In genomic region chr17:51740246-51740645, GRCm38 (mm10) we compare ENCODE assay signal across 14 mouse cellular contexts.
A peak's percentile ranks its signal among the peaks of the same experiment; 100 is the strongest.
DNase-seq lines count a peak whose midpoint lies in the region; ATAC-seq and TF ChIP-seq lines count a peak whose summit lies in the region.
"Had no signal": no experiment of that assay in that cellular context is flagged by ENCODE, and none has a peak within 500 bp of the region (broad histone marks: within the 10 kb centered on the region; RNA-seq: fewer than 3 reads in every experiment).

No protein-coding gene starts in this region.

- no peaks in the 10 kb centered on the region for H3K9me3 ChIP-seq in kidney, embryonic 14.5 days (ENCODE audit: control insufficient read depth, low read length)
- H3K9me3 ChIP-seq: limb, embryonic 13.5 days had no signal

- no peak overlapping the region for H3K4me2 ChIP-seq in kidney, embryonic 14.5 days (replicated peaks; ENCODE audit: low read depth, low read length)
- H3K4me2 ChIP-seq: limb, embryonic 13.5 days; midbrain, embryonic 11.5 days had no signal

- H3K27ac ChIP-seq in kidney, embryonic 14.5 days (ENCODE audit: low read depth, low read length) = no peak overlapping the region
- peak overlapping the region; percentile 23; the same call in 1 of the 2 replicates for H3K27ac ChIP-seq in thymus, adult 2 months (ENCODE audit: control insufficient read depth, insufficient read depth, low read length)
- H3K27ac ChIP-seq: limb, embryonic 13.5 days had no signal

- H3K36me3 ChIP-seq in kidney, embryonic 14.5 days (ENCODE audit: control insufficient read depth, insufficient read depth, low read length) = no peaks in the 10 kb centered on the region
- H3K36me3 ChIP-seq in thymus, adult 2 months (ENCODE audit: control insufficient read depth, insufficient read depth, low read length) = peaks cover 78% of the 10 kb centered on the region

- no peak overlapping the region for H3K4me3 ChIP-seq in kidney, embryonic 14.5 days (ENCODE audit: low read length)
- no peak overlapping the region for H3K4me3 ChIP-seq in thymus, adult 2 months (ENCODE audit: control insufficient read depth, insufficient read depth, low read length)
- H3K4me3 ChIP-seq: limb, embryonic 13.5 days had no signal

- no peak for TF ChIP-seq POLR2A in thymus, adult 2 months (IDR thresholded peaks at IDR 0.05; ENCODE audit: control insufficient read depth, extremely low read depth, insufficient read depth, low read length, poor library complexity)

- whole genome bisulfite sequencing in kidney, embryonic 14.5 days = 90% methylated on average over 15 of the region's 15 CpGs
- 91% methylated on average over 15 of the region's 15 CpGs for WGBS in thymus, adult 2 months

- peak; percentile 29 for DNase-seq in kidney, adult 18-20 months
- DNase-seq in thymus, adult 2 months = no peak
- no peak for DNase-seq in thymus, adult 18-20 months
- DNase-seq in brain, adult 2 months (ENCODE audit: low read depth, low spot score) = peak; percentile 59
- DNase-seq in lung, postnatal 36 days = no peak
- DNase-seq: adrenal gland, postnatal 36 days; cerebellum, adult 11 months; heart, adult 18-20 months; liver, postnatal 0 days; retina, postnatal 1 day had no signal

- no peak for ATAC-seq in kidney, embryonic 14.5 days (ENCODE audit: low FRiP score, low TSS enrichment)
- ATAC-seq in erythroid progenitor cell, adult 5-6 weeks (replicated peaks; ENCODE audit: low FRiP score, poor library complexity, severe bottlenecking) = no peak
- ATAC-seq: liver, postnatal 0 days had no signal

- no peaks in the 10 kb centered on the region for H3K4me1 ChIP-seq in kidney, embryonic 14.5 days (ENCODE audit: control insufficient read depth, insufficient read depth, low read length)
- H3K4me1 ChIP-seq in thymus, adult 2 months (replicated peaks; ENCODE audit: control insufficient read depth, insufficient read depth, low read length) = peaks cover 16% of the 10 kb centered on the region; the same call in 1 of the 2 replicates

- H3K27me3 ChIP-seq in kidney, embryonic 14.5 days (ENCODE audit: control insufficient read depth, insufficient read depth, low read length) = no peaks in the 10 kb centered on the region
- no peaks in the 10 kb centered on the region for H3K27me3 ChIP-seq in thymus, adult 2 months (ENCODE audit: control insufficient read depth, insufficient read depth, low read length)

- no peak for TF ChIP-seq CTCF in thymus, adult 2 months (IDR thresholded peaks at IDR 0.05; ENCODE audit: borderline replicate concordance, control insufficient read depth, extremely low read depth, insufficient read depth, low read length, poor library complexity)

- no peak overlapping the region for H3K9ac ChIP-seq in kidney, embryonic 14.5 days (ENCODE audit: low read depth, low read length)
- H3K9ac ChIP-seq: limb, embryonic 13.5 days; liver, postnatal 0 days had no signal

Comparison
In these comparisons a context has a peak if more than half of its experiments do, and no peak if none do; other contexts are left out.
1. DNase-seq: peak in kidney, adult 18-20 months (single experiment) and brain, adult 2 months (single experiment); none in thymus, adult 2 months (single experiment), thymus, adult 18-20 months (0 of 2) and lung, postnatal 36 days (single experiment).